Mouse (Mus musculus) limb, embryonic 15.5 days (tissue): ENCODE data around the gene Dnm1. TPM values are rescaled to one million over a fixed set of nuclear protein-coding genes. Genes with fewer than 3 reads are reported as not detected.

Source experiments
- ATAC-seq: fragments of 200-750 bp; cut with Nextera tagmentation; 2 replicates; pipeline ENCODE4 v1.8.0; 2017; ENCODE audit warnings: low read depth, moderate TSS enrichment; ENCODE audit not compliant: insufficient number of reproducible peaks, low FRiP score, low TSS enrichment
- H3K27ac ChIP-seq: fragments of 300-500 bp; sonication (generic); 2 replicates; pipeline ENCODE4 v1.5.1; 2015; ENCODE audit warnings: moderate library complexity, mild to moderate bottlenecking, inconsistent platforms
- H3K27me3 ChIP-seq: fragments of 300-500 bp; sonication (generic); 2 replicates; pipeline ENCODE4 v1.6.1; 2015; ENCODE audit warnings: inconsistent platforms
- H3K36me3 ChIP-seq: fragments of 300-500 bp; sonication (generic); 2 replicates; pipeline ENCODE4 v1.6.1; 2015; ENCODE audit warnings: inconsistent platforms
- H3K4me1 ChIP-seq: fragments of 300-500 bp; sonication (generic); 2 replicates; pipeline ENCODE4 v1.6.1; 2015; ENCODE audit warnings: inconsistent platforms
- H3K4me2 ChIP-seq: fragments of 300-500 bp; sonication (generic); 2 replicates; pipeline ENCODE4 v1.6.1; 2015; ENCODE audit warnings: mild to moderate bottlenecking, inconsistent platforms
- H3K4me3 ChIP-seq: fragments of 300-500 bp; sonication (generic); 2 replicates; pipeline ENCODE4 v1.5.1; 2015; ENCODE audit warnings: mild to moderate bottlenecking, inconsistent platforms
- H3K9ac ChIP-seq: fragments of 300-500 bp; sonication (generic); 2 replicates; pipeline ENCODE4 v1.6.1; 2015; ENCODE audit warnings: inconsistent platforms
- H3K9me3 ChIP-seq: fragments of 300-500 bp; sonication (generic); 2 replicates; pipeline ENCODE4 v1.6.1; 2016; ENCODE audit warnings: inconsistent platforms
- WGBS: fragments of 180-500 bp; shearing (Covaris S2); methylation state at CpG from one replicate; pipeline ENCODE4 v1.1.7; 2015; 5-methylcytosine and 5-hydroxymethylcytosine counted together
- polyA plus RNA-seq: library from polyadenylated mRNA; unstranded; fragments of >200 nt; fragmentation: Nextera tagmentation; extraction: Ambion mirVana; gene quantifications from 2 replicates; pipeline ENCODE4 v1.2.1, GENCODE M21; 2015

The Dnm1 gene
- polyA plus RNA-seq = 20.5 and 26.6 TPM in 2 replicates

DNA sequence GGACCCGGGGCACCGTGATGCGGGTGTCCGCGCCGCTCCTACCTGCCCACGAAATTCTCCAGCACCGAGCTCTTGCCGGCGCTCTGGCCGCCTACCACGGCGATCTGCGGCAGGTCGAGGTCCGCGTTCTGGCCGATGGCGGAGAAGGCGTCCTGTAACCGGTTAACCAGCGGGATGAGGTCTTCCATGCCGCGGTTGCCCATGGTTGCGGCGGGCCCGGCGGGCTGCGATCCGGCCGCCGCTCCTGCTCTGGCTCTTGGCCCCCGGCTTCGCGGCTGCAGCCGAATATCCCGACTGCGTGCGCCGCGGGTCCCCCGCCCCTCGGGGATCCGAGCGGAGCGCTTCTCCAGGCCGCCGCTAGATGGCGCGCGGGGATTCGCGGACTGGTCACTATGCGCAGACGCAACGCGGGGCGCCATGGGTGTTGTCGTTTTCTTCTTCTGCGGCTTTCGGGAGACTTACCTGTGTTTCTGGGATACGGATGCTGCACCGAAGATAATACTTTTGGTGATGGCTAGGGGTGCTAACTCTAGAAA, at the start of gene Dnm1:
Dnm1 (minus strand) TSS at position 332 of the 536 bp plus-strand sequence.
- Histone ChIP-seq H3K9ac (peak within 1 kb of the TSS; percentile 84), H3K4me2 (peak within 1 kb of the TSS; percentile 81), H3K4me1 (peaks cover 42% of the 10 kb centered on the region), H3K27me3 (no peaks in the 10 kb centered on the region), H3K9me3 (no peaks in the 10 kb centered on the region), H3K36me3 (peaks cover 9% of the 10 kb centered on the region), H3K4me3 (peak within 1 kb of the TSS; percentile 82), H3K27ac (peak within 1 kb of the TSS; percentile 95)
- WGBS = under 1% methylated on average over 63 of the region's 63 CpGs
- no peak for ATAC-seq

DNA sequence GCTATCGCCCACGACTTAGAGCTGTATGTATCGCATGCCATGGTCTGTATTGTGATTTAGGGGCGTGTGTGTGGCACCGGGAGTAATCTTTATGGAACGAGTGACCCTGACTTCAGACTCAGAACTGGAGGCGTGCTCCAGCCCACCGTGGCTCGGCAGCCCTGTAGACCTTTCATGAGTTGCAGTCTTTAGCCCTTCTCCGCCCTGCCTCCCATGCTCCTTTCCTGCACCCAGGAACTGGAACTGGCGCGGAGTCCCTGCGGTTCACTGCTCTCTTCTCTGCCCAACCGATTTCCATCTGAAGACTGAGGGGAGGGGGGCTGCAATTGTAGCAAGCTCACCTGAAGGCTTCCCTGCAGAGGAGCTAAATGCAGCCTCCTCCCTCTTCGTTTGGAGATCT, 43.6 kb upstream of the Dnm1 start:
- H3K4me1 ChIP-seq = peaks cover 17% of the 10 kb centered on the region
- WGBS = under 1% methylated on average over 15 of the region's 15 CpGs
- H3K4me3 ChIP-seq = peak overlapping the region; percentile 88
- H3K27ac ChIP-seq = peak overlapping the region; percentile 95
- H3K27me3 ChIP-seq = no peaks in the 10 kb centered on the region
- peak overlapping the region; percentile 88 for H3K4me2 ChIP-seq
- no peak for ATAC-seq
- no peaks in the 10 kb centered on the region for H3K9me3 ChIP-seq
- H3K9ac ChIP-seq = peak overlapping the region; percentile 78
- peaks cover 19% of the 10 kb centered on the region for H3K36me3 ChIP-seq

DNA sequence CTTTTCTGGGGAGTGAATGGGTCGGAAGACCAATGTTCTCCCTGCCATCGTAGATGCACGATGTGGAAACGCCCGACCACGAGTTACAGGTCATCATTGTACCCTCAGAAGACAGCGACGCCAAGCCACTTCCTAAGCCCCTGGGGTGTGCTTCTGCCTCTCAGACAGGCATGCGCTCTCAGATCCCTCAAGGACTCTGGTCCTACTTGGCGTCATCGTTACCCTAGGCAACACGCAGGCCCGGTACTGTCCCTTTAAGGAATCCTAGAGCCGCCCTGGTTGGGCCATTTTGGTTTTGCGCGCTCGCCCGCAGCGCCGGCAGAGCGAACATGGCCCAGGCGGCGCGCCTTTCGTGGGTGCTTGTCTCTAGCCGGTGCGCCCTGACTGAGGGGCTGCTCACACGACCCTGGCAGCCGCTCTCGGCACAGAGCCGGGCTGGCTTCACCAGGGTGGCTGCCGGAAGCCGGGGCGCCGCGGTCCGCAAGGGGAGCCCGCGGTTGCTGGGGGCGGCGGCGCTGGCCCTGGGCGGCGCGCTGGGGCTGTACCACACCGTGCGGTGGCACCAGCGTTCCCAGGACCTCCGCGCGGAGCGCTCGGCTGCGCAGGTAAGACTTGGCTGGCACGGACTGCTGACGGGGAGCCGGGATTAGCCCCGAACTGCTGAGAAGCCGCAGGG, 42.9 kb upstream of the Dnm1 start:
- ATAC-seq = peak; percentile 86
- H3K9ac ChIP-seq = peak overlapping the region; percentile 78

GRCm38 (mm10) chr2:32395484-32395945, 42.4 kb upstream of the Dnm1 start, which contains the start of gene Ptges2:
Ptges2 (plus strand) TSS chr2:32395896.
- WGBS = under 1% methylated on average over 31 of the region's 31 CpGs
- peak within 1 kb of the TSS; percentile 95 for H3K27ac ChIP-seq
- ATAC-seq = peak; percentile 90

More for the DNA sequence above, 42.9 kb upstream of the Dnm1 start:
- H3K9me3 ChIP-seq = no peaks in the 10 kb centered on the region
- H3K27ac ChIP-seq = peak overlapping the region; percentile 95
- under 1% methylated on average over 58 of the region's 59 CpGs for WGBS
- peak overlapping the region; percentile 88 for H3K4me2 ChIP-seq
- peaks cover 15% of the 10 kb centered on the region for H3K36me3 ChIP-seq
- H3K27me3 ChIP-seq = no peaks in the 10 kb centered on the region
- peaks cover 17% of the 10 kb centered on the region for H3K4me1 ChIP-seq
- peak overlapping the region; percentile 88 for H3K4me3 ChIP-seq

GRCm38 (mm10) chr2:32394973-32395372, 41.8 kb upstream of the Dnm1 start:
- H3K4me1 ChIP-seq = peaks cover 17% of the 10 kb centered on the region
- H3K27ac ChIP-seq = peak overlapping the region; percentile 95
- peak overlapping the region; percentile 88 for H3K4me2 ChIP-seq
- peak overlapping the region; percentile 88 for H3K4me3 ChIP-seq
- H3K36me3 ChIP-seq = peaks cover 4% of the 10 kb centered on the region
- 5% methylated on average over 8 of the region's 8 CpGs for WGBS
- no peak for ATAC-seq
- H3K27me3 ChIP-seq = no peaks in the 10 kb centered on the region
- H3K9ac ChIP-seq = peak overlapping the region; percentile 58
- no peaks in the 10 kb centered on the region for H3K9me3 ChIP-seq

More at GRCm38 (mm10) chr2:32395484-32395945, 42.4 kb upstream of the Dnm1 start, which contains the start of gene Ptges2:
- Histone ChIP-seq H3K36me3 (peaks cover 9% of the 10 kb centered on the region), H3K27me3 (no peaks in the 10 kb centered on the region), H3K9me3 (no peaks in the 10 kb centered on the region), H3K4me1 (peaks cover 17% of the 10 kb centered on the region), H3K9ac (peak within 1 kb of the TSS; percentile 78), H3K4me2 (peak within 1 kb of the TSS; percentile 88), H3K4me3 (peak within 1 kb of the TSS; percentile 88)

GRCm38 (mm10) chr2:32392063-32392462, 38.9 kb upstream of the Dnm1 start:
- no peak overlapping the region for H3K9ac ChIP-seq
- 83% methylated on average over 5 of the region's 5 CpGs for WGBS
- H3K9me3 ChIP-seq = no peaks in the 10 kb centered on the region
- H3K27me3 ChIP-seq = no peaks in the 10 kb centered on the region
- no peaks in the 10 kb centered on the region for H3K36me3 ChIP-seq
- H3K4me3 ChIP-seq = no peak overlapping the region
- no peak overlapping the region for H3K27ac ChIP-seq
- peaks cover 20% of the 10 kb centered on the region for H3K4me1 ChIP-seq
- H3K4me2 ChIP-seq = no peak overlapping the region
- no peak for ATAC-seq

- no peak overlapping the region for H3K4me3 ChIP-seq
- 64% methylated on average over 8 of the region's 8 CpGs for WGBS
- no peaks in the 10 kb centered on the region for H3K27me3 ChIP-seq
- H3K27ac ChIP-seq = no peak overlapping the region
- no peaks in the 10 kb centered on the region for H3K36me3 ChIP-seq
- no peak overlapping the region for H3K9ac ChIP-seq
- no peak overlapping the region for H3K4me2 ChIP-seq
- ATAC-seq = no peak
- peaks cover 14% of the 10 kb centered on the region for H3K4me1 ChIP-seq
- no peaks in the 10 kb centered on the region for H3K9me3 ChIP-seq
These were observed 37.7 kb upstream of the Dnm1 start for GRCm38 (mm10) chr2:32390871-32391270.

- Histone ChIP-seq H3K4me2 (no peak overlapping the region), H3K4me3 (no peak overlapping the region), H3K27me3 (no peaks in the 10 kb centered on the region), H3K36me3 (no peaks in the 10 kb centered on the region), H3K4me1 (peaks cover 8% of the 10 kb centered on the region), H3K27ac (no peak overlapping the region), H3K9me3 (no peaks in the 10 kb centered on the region), H3K9ac (no peak overlapping the region)
- no peak for ATAC-seq
- 77% methylated on average over 2 of the region's 2 CpGs for WGBS
These were observed 36.0 kb upstream of the Dnm1 start for GRCm38 (mm10) chr2:32389157-32389556.

- Histone ChIP-seq H3K9ac (no peak within 1 kb of the TSS), H3K27ac (no peak within 1 kb of the TSS), H3K4me2 (no peak within 1 kb of the TSS), H3K4me3 (no peak within 1 kb of the TSS), H3K4me1 (peaks cover 8% of the 10 kb centered on the region), H3K27me3 (no peaks in the 10 kb centered on the region), H3K9me3 (no peaks in the 10 kb centered on the region), H3K36me3 (no peaks in the 10 kb centered on the region)
- WGBS = 57% methylated on average over 5 of the region's 5 CpGs
- no peak for ATAC-seq
These were observed 34.8 kb upstream of the Dnm1 start, which contains the start of gene Lcn2 for GRCm38 (mm10) chr2:32387706-32388490. Lcn2 (minus strand) TSS chr2:32388252.

GRCm38 (mm10) chr2:32382689-32383088, 29.6 kb upstream of the Dnm1 start:
- Histone ChIP-seq H3K9ac (no peak overlapping the region), H3K4me2 (no peak overlapping the region), H3K27ac (no peak overlapping the region), H3K36me3 (peaks cover 21% of the 10 kb centered on the region), H3K4me1 (peaks cover 17% of the 10 kb centered on the region), H3K27me3 (no peaks in the 10 kb centered on the region), H3K9me3 (no peaks in the 10 kb centered on the region), H3K4me3 (peak overlapping the region; percentile 61; the same call in 1 of the 2 replicates)
- WGBS = 78% methylated on average over 2 of the region's 2 CpGs
- no peak for ATAC-seq

DNA sequence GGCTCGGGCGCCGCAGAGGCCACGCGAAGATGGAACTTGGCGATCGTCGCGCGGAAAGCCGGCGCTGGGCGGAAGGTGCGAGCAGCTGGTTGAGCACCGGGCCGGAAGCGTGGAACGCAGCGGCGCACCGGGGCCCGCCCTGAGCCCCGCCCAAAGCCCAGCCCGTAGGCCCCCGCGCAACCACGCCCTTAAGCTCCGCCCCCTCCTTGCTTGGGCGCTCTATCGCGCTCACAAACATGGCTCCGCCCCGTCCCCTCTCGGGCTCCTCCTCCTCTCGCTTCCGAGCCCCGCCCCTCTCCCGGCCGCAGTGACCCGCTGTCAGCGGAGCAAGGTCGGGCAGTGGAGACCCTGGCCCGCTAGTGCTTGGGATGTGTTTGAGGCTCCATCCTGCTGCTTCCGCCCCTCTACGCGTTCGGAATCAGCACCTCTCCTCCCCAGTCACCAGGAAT, 28.7 kb upstream of the Dnm1 start, which contains the start of gene 1110008P14Rik:
1110008P14Rik (minus strand) TSS at position 164 of the 449 bp plus-strand sequence.
- WGBS = under 1% methylated on average over 34 of the region's 47 CpGs
- no peaks in the 10 kb centered on the region for H3K9me3 ChIP-seq
- H3K9ac ChIP-seq = peak within 1 kb of the TSS; percentile 39
- peak within 1 kb of the TSS; percentile 61 for H3K27ac ChIP-seq
- H3K4me2 ChIP-seq = peak within 1 kb of the TSS; percentile 97
- ATAC-seq = peak; percentile 86
- no peaks in the 10 kb centered on the region for H3K27me3 ChIP-seq
- H3K36me3 ChIP-seq = peaks cover 30% of the 10 kb centered on the region
- H3K4me1 ChIP-seq = peaks cover 13% of the 10 kb centered on the region
- peak within 1 kb of the TSS; percentile 61 for H3K4me3 ChIP-seq
